Mouse (Mus musculus): ENCODE results near the gene Fras1.

DNA sequence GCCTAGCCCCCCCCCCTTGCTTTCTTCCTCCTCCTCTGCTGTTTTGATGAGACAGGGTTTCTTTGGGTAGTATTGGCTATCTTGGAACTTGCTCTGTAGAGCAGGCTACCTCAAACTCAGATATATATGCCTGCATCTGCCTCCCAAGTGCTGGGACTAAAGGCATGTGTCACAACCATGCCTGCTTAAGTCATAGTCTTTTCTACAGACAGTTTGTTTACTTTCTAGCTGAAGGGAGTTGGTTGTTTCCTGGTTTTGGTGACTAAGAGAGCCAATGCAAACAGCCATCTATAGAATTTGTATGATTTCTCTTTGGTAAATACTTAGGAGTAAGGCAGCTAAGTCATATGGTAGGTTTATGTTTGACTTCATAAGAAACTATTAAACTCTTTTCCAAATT is 6.5 kb upstream of the Fras1 start:
- TF ChIP-seq CTCF (IDR thresholded peaks at IDR 0.05; ENCODE audit: low read depth) (no peak), EP300 (IDR thresholded peaks at IDR 0.05; ENCODE audit: low read depth) (no peak)

Measured in heart, postnatal 0 days (tissue).